Mouse (Mus musculus) heart, postnatal 10 days (tissue): ENCODE data around the gene Slc9a9. TPM values are rescaled to one million over a fixed set of nuclear protein-coding genes. Genes with fewer than 3 reads are reported as not detected.

ENCODE experiments used
- DNase-seq, 2 experiments: peaks; one replicate each; pipeline ENCODE4 v3.0.0; 2021
- intact Hi-C: fragments of 180-260 bp; cut with DNase I; formaldehyde crosslinking; loops from one replicate; pipeline ENCODE4 v1.15.1; 2025
- total RNA-seq, 2 experiments: library from RNA; stranded (reverse); gene quantifications; 2 replicates each; pipeline ENCODE4 v1.2.3; 2021

The Slc9a9 gene
- total RNA-seq, 2 experiments from 2014 or later: 2.7 to 2.8 TPM

DNA sequence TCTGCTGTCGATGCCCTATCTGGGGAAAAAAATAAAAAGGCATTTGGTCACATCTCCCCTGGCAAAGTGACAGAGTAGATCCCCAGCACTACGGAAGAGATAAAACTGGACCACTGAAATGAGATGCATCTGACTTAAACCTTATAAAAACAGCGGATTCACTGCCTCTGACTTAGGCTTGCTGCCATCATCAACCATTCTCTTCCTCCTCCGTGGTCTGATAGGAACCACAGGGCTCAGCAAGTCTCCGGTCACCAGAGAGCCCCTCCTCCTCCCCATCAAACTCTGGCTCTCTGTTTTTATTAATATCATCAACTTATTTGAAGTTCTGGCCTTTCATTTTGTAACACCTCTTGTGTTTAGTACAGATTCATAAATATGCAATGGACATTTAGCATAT, 383.5 kb downstream of the Slc9a9 start:
- DNase-seq: no peak
- intact Hi-C loops: no loop called here

- DNase-seq: no peak
- intact Hi-C loops: no loop called here
Observed at GRCm38 (mm10) chr9:95055843-95056242, 386.1 kb downstream of the Slc9a9 start.

DNA sequence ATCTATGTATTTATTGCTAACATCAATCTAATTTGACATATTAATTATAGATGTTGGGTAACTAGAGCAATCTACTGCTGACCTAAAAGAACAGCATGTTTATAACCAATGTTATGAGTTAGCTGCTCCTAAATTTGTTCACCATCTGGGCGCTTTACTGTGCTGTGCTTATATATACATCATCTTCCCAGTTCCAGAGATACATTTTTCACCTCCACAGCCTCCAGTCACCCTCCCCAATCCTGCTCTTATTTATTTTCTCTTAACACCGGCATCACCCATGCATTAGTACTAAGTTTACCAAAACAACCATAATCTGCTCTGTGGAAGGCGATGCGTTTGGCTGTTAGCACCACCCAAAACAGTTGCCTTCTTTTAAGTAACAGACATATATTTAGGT, 391.0 kb downstream of the Slc9a9 start:
- intact Hi-C loops: no loop called here
- no peak for DNase-seq

DNA sequence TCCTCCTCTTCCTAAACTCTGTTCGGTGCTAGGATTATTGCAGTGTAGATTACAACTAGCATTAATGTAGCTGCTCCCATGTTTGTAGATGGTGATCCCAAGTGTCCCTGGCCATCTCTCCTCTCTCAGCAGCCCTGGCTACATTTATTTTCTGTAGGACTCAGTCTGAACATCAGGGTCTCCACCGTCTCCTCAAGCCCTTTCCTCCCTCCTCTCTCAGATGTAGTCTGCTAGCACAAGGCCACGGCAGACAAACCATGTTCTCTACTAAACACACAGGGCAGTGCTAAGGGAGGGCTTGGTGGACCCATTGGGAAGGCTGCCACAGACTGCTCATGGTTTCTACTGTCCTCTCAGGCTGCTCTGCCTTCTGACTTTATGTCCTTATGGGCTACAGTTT, 397.3 kb downstream of the Slc9a9 start:
- intact Hi-C loops: no loop called here
- DNase-seq: no peak

DNA sequence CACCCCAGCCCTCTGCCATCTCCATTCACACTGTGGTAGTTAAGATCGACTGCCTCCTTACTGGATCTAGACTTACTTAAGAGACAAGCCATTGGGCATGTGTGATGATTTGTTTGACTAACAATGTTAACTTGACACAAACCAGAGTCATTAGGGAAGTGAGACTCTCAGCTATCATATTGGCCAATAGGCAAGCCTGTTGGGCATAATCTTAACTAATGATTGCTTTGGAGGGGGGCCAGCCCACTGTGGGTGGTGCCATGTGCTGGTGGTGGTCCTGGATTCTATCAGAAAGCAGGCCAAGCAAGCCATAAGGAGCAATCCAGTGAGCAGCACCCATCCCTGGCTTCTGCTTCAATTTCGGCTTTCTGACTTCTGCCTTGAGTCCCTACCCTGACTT, 398.8 kb downstream of the Slc9a9 start:
- no peak for DNase-seq
- intact Hi-C loops: no loop called here

- no peak for DNase-seq
- intact Hi-C loops: loop anchor here (5.0 kb wide), 2 partner anchors 121 to 211 kb away; no protein-coding TSS in a partner anchor
Observed at GRCm38 (mm10) chr9:95070832-95071519, 401.3 kb downstream of the Slc9a9 start.

DNA sequence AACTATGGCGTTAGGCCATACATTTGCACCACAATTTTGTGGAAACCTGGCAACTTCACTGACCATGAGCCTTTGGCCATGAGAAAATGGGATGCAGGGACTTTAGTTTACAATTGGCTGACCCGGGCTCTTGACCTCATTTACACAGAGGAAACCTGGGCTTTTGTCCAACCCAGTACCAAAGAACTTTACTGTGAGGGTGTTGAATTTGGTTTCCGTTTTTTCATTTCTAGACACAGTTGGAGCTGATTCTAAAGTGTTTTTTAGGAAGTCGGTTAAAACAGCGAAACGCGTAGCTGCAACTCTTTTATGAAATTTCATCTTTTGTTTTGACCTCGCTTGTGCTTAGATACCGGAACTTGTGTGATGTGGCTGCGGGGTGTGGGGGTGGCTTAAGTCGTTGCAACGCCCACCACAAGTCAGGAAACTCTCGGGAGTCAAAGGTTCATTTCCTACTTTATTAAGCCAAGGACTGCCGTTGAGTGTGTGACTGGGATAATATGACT, 402.8 kb downstream of the Slc9a9 start:
- peak; percentile 50 to 55 for DNase-seq
- intact Hi-C loops: loop anchor here (5.0 kb wide), 2 partner anchors 120 to 210 kb away; no protein-coding TSS in a partner anchor

GRCm38 (mm10) chr9:95073691-95074090, 404.0 kb downstream of the Slc9a9 start:
- DNase-seq: no peak
- intact Hi-C loops: loop anchor here (5.0 kb wide), 2 partner anchors 119 to 209 kb away; no protein-coding TSS in a partner anchor

GRCm38 (mm10) chr9:95075856-95076255, 406.1 kb downstream of the Slc9a9 start:
- intact Hi-C loops: no loop called here
- peak in 1 of 2 experiments; percentile 7 for DNase-seq

DNA sequence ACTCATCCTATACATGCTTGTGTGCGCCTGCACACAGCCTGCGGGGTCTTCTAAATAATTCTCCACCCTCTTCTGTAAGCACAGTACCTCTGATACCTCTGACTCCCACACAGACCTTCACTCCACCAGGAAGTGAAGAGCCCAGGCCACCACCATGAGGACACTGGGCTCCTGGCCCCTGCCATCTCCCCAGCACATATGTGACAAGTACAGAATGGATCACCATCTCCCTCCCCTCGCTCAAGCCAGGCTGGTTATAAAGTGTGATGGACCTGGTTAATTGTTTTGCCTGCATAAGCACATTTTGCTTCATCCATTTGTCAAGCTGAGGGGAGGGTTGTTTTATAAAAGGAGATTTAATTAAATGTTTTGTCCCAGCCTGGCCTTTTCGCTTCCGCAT, 408.2 kb downstream of the Slc9a9 start:
- intact Hi-C loops: no loop called here
- no peak for DNase-seq

DNA sequence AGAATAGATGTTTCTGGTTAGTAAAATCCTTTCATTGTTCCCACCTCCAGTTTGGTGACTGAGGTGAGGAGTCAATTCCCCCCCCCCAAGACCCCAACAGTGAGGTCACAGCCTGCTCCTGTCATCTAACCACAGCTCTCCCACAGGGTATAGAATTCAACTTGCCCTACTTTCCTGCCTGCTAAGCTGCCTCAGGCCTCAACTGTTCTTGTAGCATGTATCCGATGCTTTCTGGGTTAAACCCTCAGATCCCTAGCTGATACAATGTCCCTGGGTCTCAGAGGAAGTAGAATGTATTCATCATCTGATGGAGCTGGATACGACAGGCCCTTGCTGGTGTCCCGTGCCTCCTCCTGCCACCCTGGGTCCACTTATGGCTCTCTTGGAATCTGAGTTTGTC, 408.9 kb downstream of the Slc9a9 start:
- intact Hi-C loops: no loop called here
- DNase-seq: no peak

GRCm38 (mm10) chr9:95079951-95080350, 410.2 kb downstream of the Slc9a9 start:
- intact Hi-C loops: no loop called here
- DNase-seq: no peak

DNA sequence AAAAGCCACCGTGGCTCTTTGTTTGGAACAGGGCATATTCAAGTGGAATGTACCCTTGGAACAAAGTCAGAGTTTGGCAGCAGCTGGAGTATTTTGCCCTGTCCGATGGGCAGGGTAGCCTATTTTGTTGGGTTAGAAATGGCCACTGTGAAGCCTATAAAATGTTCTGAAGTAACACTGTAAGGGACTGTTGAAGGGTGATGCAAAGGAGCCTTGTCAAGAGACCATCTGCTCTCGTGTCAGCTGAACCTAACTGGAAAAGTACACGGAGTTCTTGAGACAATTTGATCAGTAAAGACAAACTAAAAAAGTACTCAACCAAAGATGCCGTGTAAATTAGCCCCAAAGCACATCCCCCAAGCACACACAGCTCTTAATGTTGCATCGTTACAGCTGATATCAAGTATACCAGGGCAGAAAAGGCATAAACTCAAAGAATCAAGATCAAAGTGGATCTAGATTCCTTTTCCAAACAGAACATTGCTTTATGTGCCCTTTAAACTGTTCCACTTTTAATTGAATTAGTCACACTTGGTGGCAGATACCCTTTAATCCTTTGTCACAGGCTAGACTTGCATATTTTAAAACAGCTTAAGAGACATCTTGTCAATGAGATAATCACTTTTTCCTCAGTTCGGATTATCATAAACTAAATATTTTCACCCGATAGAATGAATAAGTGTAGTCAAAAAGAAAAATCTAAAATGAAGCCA, 416.6 kb downstream of the Slc9a9 start:
- intact Hi-C loops: no loop called here
- no peak for DNase-seq

DNA sequence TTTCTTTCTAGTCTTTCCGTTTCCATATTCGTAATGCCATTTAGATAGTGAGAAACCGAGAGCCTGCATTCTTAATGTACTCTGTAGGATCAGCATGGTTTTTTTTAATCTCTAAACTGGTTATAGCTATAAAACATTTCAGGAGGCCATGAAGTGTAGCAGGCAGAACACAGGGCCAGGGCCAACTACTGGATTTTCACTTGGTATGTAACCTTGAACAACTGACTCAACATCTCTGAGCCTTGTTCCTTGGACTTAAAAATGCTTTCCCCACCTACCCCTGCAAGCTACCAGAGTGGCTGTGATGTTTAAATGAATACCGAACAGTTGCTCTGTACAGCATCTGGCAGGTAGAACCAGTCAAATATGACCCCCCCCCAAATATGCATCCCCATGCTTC, 418.5 kb downstream of the Slc9a9 start:
- intact Hi-C loops: no loop called here

DNA sequence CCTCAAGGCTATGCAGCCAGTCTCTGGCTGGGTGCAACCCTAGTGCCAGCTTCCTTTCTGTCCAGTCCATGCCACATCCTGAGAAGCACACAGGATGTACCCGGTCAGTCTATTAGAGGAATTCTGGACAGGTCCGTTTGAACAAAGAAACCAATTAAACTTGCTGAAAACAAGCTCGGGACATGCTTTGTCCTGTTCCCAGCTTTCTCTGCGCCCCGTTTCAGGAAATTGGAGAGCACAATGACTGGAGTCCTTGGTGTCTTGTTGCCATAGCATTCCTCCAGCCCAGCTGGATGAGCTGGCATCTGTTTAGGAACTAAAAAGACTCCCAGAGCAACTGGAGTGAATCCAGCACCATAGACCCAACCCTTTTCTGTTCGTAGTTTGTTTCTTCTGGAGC, 419.3 kb downstream of the Slc9a9 start:
- intact Hi-C loops: no loop called here
- DNase-seq: no peak

More for the DNA sequence above, 418.5 kb downstream of the Slc9a9 start:
- no peak for DNase-seq

- no peak for DNase-seq
Observed at GRCm38 (mm10) chr9:95096486-95096885, 426.8 kb downstream of the Slc9a9 start.

DNA sequence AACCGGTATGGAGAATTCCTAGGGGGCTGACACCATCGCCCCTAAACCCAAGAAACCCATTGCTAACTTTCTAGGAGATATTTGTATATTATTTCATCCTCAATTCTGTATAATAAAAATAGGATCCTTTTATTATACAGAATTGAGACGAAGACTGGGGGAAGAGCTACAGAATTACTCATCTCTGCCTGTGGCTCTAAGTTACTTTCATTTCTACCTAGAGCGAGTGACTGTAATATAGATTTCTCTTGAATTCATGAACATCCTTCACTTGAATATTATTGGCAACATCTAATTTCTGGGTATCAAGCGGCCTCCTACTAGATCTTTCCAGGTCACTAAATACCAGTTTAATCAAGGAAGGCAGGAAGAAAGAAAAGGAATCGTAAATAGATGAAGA, 436.1 kb downstream of the Slc9a9 start:
- intact Hi-C loops: no loop called here
- no peak for DNase-seq

More at GRCm38 (mm10) chr9:95096486-95096885, 426.8 kb downstream of the Slc9a9 start:
- intact Hi-C loops: no loop called here

DNA sequence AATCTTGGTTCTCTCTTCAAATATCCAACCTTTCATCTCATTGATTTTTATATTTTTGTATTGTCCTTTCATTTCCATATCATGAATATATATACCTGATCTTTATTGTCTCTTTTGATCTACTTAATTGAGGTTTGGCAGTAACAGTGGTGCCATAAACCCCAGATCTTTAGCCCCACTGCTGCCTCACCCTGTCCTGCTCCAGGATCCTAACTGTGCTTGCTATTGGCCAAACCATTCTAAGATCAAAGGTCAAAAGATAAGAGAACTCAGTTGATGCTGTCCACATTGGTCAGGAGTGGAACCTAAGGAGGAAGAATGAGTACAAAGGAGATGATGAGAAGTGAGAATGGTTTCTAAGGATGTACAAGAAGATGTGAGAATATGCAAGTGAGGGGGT, 440.1 kb downstream of the Slc9a9 start:
- intact Hi-C loops: no loop called here
- DNase-seq: no peak

- intact Hi-C loops: no loop called here
- no peak for DNase-seq
Observed at GRCm38 (mm10) chr9:95110768-95111167, 441.1 kb downstream of the Slc9a9 start.

- intact Hi-C loops: no loop called here
- no peak for DNase-seq
Observed at GRCm38 (mm10) chr9:95111732-95112131, 442.0 kb downstream of the Slc9a9 start.

GRCm38 (mm10) chr9:95113157-95114135, 443.7 kb downstream of the Slc9a9 start:
- no peak for DNase-seq

More at GRCm38 (mm10) chr9:95113157-95114135, 443.7 kb downstream of the Slc9a9 start:
- intact Hi-C loops: no loop called here
